Mouse (Mus musculus) megakaryocyte, embryonic 14.5 days (primary cell): ENCODE measurements around the gene Prkca.

ENCODE experiments used
- FLI1 ChIP-seq: IDR thresholded peaks from 2 replicates; pipeline ENCODE4 v1.6.1; 2012; ENCODE audit warnings: low read length, inconsistent platforms, mixed read lengths
- GATA1 ChIP-seq: IDR thresholded peaks from 3 replicates; pipeline ENCODE4 v1.6.1; 2012; ENCODE audit warnings: mixed read lengths, low read length, inconsistent platforms, borderline replicate concordance

DNA sequence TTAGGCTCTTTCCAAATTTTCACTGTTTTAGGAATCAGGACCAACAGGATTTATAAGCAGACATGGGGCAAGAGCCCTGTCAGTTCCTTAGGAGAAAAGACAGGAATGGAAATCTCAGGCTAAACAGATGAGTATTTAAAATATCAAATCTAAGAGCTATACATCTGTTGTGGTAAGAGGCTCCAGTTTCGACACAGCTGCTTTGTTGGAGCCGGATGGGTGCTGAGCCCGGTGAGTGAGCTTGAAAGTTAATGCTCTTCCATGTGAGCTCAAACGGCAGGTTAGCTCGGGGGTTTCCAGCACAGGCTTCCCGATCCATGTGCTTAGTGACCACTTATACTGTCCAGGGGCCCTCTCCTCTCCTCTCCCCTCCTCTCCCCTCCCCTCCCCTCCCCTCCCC lies 273.7 kb downstream of the Prkca start:
- TF ChIP-seq GATA1: no peak
- no peak for TF ChIP-seq FLI1
